Mouse (Mus musculus) erythroblast, embryonic 14.5 days (primary cell): ENCODE results near the gene Mn1.

Experiments
- GATA1 ChIP-seq: IDR thresholded peaks from 2 replicates; pipeline ENCODE4 v1.6.1; 2012; ENCODE audit warnings: low read length, inconsistent platforms, mixed read lengths
- TAL1 ChIP-seq: IDR thresholded peaks from 3 replicates; pipeline ENCODE4 v1.6.1; 2012; ENCODE audit warnings: low read length, inconsistent platforms, mixed read lengths

GRCm38 (mm10) chr5:111436260-111436659 lies 19.1 kb downstream of the Mn1 start:
- TF ChIP-seq GATA1 (no peak), TAL1 (no peak)
